Mouse (Mus musculus): ENCODE results near the gene Ccdc88b. TPM values are rescaled to one million over a fixed set of nuclear protein-coding genes. Genes with fewer than 3 reads are reported as not detected.

Ccdc88b gene
- polyA plus RNA-seq, 1 experiment from 2014 or later = 1.3 TPM

GRCm38 (mm10) chr19:6875834-6876233 lies 17.8 kb upstream of the Ccdc88b start:
- no peak for ATAC-seq (ENCODE audit: borderline replicate concordance, extremely low read depth, low FRiP score, low TSS enrichment)
- Histone ChIP-seq H3K9ac (no peak overlapping the region), H3K4me1 (no peaks in the 10 kb centered on the region), H3K9me3 (no peaks in the 10 kb centered on the region), H3K27ac (no peak overlapping the region), H3K36me3 (no peaks in the 10 kb centered on the region), H3K4me2 (no peak overlapping the region), H3K4me3 (no peak overlapping the region), H3K27me3 (no peaks in the 10 kb centered on the region)
- 75% methylated on average over 6 of the region's 6 CpGs for WGBS

GRCm38 (mm10) chr19:6874257-6874656 lies 16.2 kb upstream of the Ccdc88b start:
- no peak for ATAC-seq (ENCODE audit: borderline replicate concordance, extremely low read depth, low FRiP score, low TSS enrichment)
- H3K9me3 ChIP-seq = no peaks in the 10 kb centered on the region
- no peaks in the 10 kb centered on the region for H3K27me3 ChIP-seq
- 76% methylated on average over 1 of the region's 1 CpGs for WGBS
- H3K36me3 ChIP-seq = no peaks in the 10 kb centered on the region
- H3K4me1 ChIP-seq = peaks cover under 1% of the 10 kb centered on the region; the same call in 1 of the 2 replicates
- no peak overlapping the region for H3K9ac ChIP-seq
- no peak overlapping the region for H3K4me3 ChIP-seq
- no peak overlapping the region for H3K27ac ChIP-seq
- no peak overlapping the region for H3K4me2 ChIP-seq

- Histone ChIP-seq H3K4me1 (peaks cover 4% of the 10 kb centered on the region; the same call in 1 of the 2 replicates), H3K27ac (no peak overlapping the region), H3K4me2 (no peak overlapping the region), H3K36me3 (no peaks in the 10 kb centered on the region), H3K4me3 (no peak overlapping the region), H3K9me3 (no peaks in the 10 kb centered on the region), H3K9ac (no peak overlapping the region), H3K27me3 (no peaks in the 10 kb centered on the region)
- WGBS = 68% methylated on average over 3 of the region's 3 CpGs
- no peak for ATAC-seq (ENCODE audit: borderline replicate concordance, extremely low read depth, low FRiP score, low TSS enrichment)
Measured at GRCm38 (mm10) chr19:6872701-6873100, 14.7 kb upstream of the Ccdc88b start.

GRCm38 (mm10) chr19:6871574-6872271 lies 13.7 kb upstream of the Ccdc88b start:
- 69% methylated on average over 5 of the region's 5 CpGs for WGBS
- 0 out of 2 replicates have a peak, but pooled peaks have one; percentile 23 for ATAC-seq (ENCODE audit: borderline replicate concordance, extremely low read depth, low FRiP score, low TSS enrichment)
- peaks cover 4% of the 10 kb centered on the region; the same call in 1 of the 2 replicates for H3K4me1 ChIP-seq

GRCm38 (mm10) chr19:6869355-6869754 lies 11.3 kb upstream of the Ccdc88b start:
- peak; percentile 70; the same call in 1 of the 2 replicates for ATAC-seq (ENCODE audit: borderline replicate concordance, extremely low read depth, low FRiP score, low TSS enrichment)
- Histone ChIP-seq H3K27ac (peak overlapping the region; percentile 41), H3K4me2 (peak overlapping the region; percentile 50), H3K4me3 (peak overlapping the region; percentile 19), H3K9ac (0 out of 2 replicates have a peak overlapping the region, but pooled peaks have one; percentile 16), H3K9me3 (no peaks in the 10 kb centered on the region), H3K36me3 (no peaks in the 10 kb centered on the region), H3K4me1 (peaks cover 4% of the 10 kb centered on the region; the same call in 1 of the 2 replicates), H3K27me3 (no peaks in the 10 kb centered on the region)
- 1% methylated on average over 5 of the region's 5 CpGs for WGBS

More at GRCm38 (mm10) chr19:6871574-6872271, 13.7 kb upstream of the Ccdc88b start:
- Histone ChIP-seq H3K27me3 (no peaks in the 10 kb centered on the region), H3K9me3 (no peaks in the 10 kb centered on the region), H3K27ac (no peak overlapping the region; the same call in 1 of the 2 replicates), H3K4me2 (no peak overlapping the region), H3K36me3 (no peaks in the 10 kb centered on the region), H3K9ac (no peak overlapping the region), H3K4me3 (no peak overlapping the region)

- no peaks in the 10 kb centered on the region for H3K36me3 ChIP-seq
- H3K27me3 ChIP-seq = no peaks in the 10 kb centered on the region
- no peaks in the 10 kb centered on the region for H3K4me1 ChIP-seq
- no peak overlapping the region for H3K4me2 ChIP-seq
- 91% methylated on average over 4 of the region's 4 CpGs for WGBS
- ATAC-seq (ENCODE audit: borderline replicate concordance, extremely low read depth, low FRiP score, low TSS enrichment) = no peak
- no peak overlapping the region for H3K4me3 ChIP-seq
- no peak overlapping the region for H3K27ac ChIP-seq
- H3K9me3 ChIP-seq = no peaks in the 10 kb centered on the region
- H3K9ac ChIP-seq = no peak overlapping the region
Measured at GRCm38 (mm10) chr19:6861451-6861850, 3.4 kb upstream of the Ccdc88b start.

GRCm38 (mm10) chr19:6860706-6861105 lies 2.7 kb upstream of the Ccdc88b start:
- no peak overlapping the region for H3K4me2 ChIP-seq
- H3K9me3 ChIP-seq = no peaks in the 10 kb centered on the region
- H3K4me1 ChIP-seq = peaks cover under 1% of the 10 kb centered on the region; the same call in 1 of the 2 replicates
- no peak overlapping the region for H3K9ac ChIP-seq
- no peak for ATAC-seq (ENCODE audit: borderline replicate concordance, extremely low read depth, low FRiP score, low TSS enrichment)
- no peak overlapping the region for H3K4me3 ChIP-seq
- 0 out of 2 replicates have a peak, but pooled peaks cover 4% of the 10 kb centered on the region for H3K27me3 ChIP-seq
- H3K27ac ChIP-seq = no peak overlapping the region
- H3K36me3 ChIP-seq = no peaks in the 10 kb centered on the region
- 72% methylated on average over 6 of the region's 6 CpGs for WGBS

- no peak for ATAC-seq (ENCODE audit: borderline replicate concordance, extremely low read depth, low FRiP score, low TSS enrichment)
- Histone ChIP-seq H3K27me3 (0 out of 2 replicates have a peak, but pooled peaks cover 9% of the 10 kb centered on the region), H3K9ac (no peak overlapping the region), H3K36me3 (no peaks in the 10 kb centered on the region), H3K27ac (no peak overlapping the region), H3K4me1 (peaks cover 8% of the 10 kb centered on the region), H3K4me2 (no peak overlapping the region), H3K4me3 (no peak overlapping the region), H3K9me3 (no peaks in the 10 kb centered on the region)
- WGBS = 90% methylated on average over 3 of the region's 3 CpGs
Measured at GRCm38 (mm10) chr19:6859971-6860370, 2.0 kb upstream of the Ccdc88b start.

- Histone ChIP-seq H3K4me1 (peaks cover 10% of the 10 kb centered on the region), H3K4me3 (no peak overlapping the region), H3K9me3 (no peaks in the 10 kb centered on the region), H3K9ac (no peak overlapping the region), H3K36me3 (no peaks in the 10 kb centered on the region), H3K27me3 (peaks cover 17% of the 10 kb centered on the region; the same call in 1 of the 2 replicates), H3K4me2 (no peak overlapping the region), H3K27ac (no peak overlapping the region)
- no peak for ATAC-seq (ENCODE audit: borderline replicate concordance, extremely low read depth, low FRiP score, low TSS enrichment)
- 66% methylated on average over 2 of the region's 2 CpGs for WGBS
Measured at GRCm38 (mm10) chr19:6859032-6859651, 1.1 kb upstream of the Ccdc88b start.

- no peak overlapping the region for H3K27ac ChIP-seq
- H3K4me2 ChIP-seq = no peak overlapping the region
- whole genome bisulfite sequencing = 66% methylated on average over 9 of the region's 9 CpGs
- peaks cover 22% of the 10 kb centered on the region; the same call in 1 of the 2 replicates for H3K27me3 ChIP-seq
- ATAC-seq (ENCODE audit: borderline replicate concordance, extremely low read depth, low FRiP score, low TSS enrichment) = 0 out of 2 replicates have a peak, but pooled peaks have one; percentile 4
- H3K9me3 ChIP-seq = no peaks in the 10 kb centered on the region
- H3K4me1 ChIP-seq = peaks cover 10% of the 10 kb centered on the region
- H3K9ac ChIP-seq = no peak overlapping the region
- H3K36me3 ChIP-seq = no peaks in the 10 kb centered on the region
- no peak overlapping the region for H3K4me3 ChIP-seq
Measured at GRCm38 (mm10) chr19:6857391-6858005, 513 bp downstream of the Ccdc88b start.

GRCm38 (mm10) chr19:6857003-6857360 lies 1.0 kb downstream of the Ccdc88b start:
- Histone ChIP-seq H3K9me3 (no peaks in the 10 kb centered on the region), H3K4me1 (peaks cover 10% of the 10 kb centered on the region), H3K27ac (no peak overlapping the region), H3K4me3 (no peak overlapping the region), H3K27me3 (peaks cover 22% of the 10 kb centered on the region; the same call in 1 of the 2 replicates), H3K36me3 (no peaks in the 10 kb centered on the region), H3K4me2 (no peak overlapping the region), H3K9ac (no peak overlapping the region)
- WGBS = 37% methylated on average over 3 of the region's 3 CpGs
- no peak for ATAC-seq (ENCODE audit: borderline replicate concordance, extremely low read depth, low FRiP score, low TSS enrichment)
